Mouse (Mus musculus) thymus, postnatal 10 days (tissue): ENCODE results near the gene Afmid.
"Not testable (repeated sequence)": the region's sequence is repeated elsewhere in the genome, so short reads cannot be mapped to it uniquely, and the experiment has no call there.

ENCODE experiments used
- DNase-seq, 2 experiments: peaks; one replicate each; pipeline ENCODE4 v3.0.0; 2021; ENCODE audit warnings: low spot score in 2 of 2

Gene Afmid

GRCm38 (mm10) chr11:117794035-117794551, 31.6 kb upstream of the Afmid start:
- DNase-seq: no peak

DNA sequence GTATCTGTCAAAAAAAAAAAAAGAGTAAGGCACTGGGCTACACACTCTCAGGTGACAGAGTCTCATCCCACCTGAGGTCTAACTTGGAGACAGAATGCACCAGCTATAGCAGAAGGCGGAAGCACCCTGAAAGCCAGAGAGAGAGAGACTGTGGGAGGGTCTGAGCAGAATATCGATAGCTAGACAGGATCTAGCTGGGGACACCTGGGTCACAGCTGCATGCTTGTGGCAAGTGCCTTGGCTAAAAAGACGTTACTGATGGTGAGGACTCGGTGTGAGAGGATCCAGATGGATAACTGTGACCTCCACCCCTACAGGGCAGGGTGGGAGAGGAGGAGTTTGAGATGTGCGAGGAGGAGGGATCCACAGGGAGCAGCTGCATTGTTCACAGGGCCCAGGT, 28.8 kb upstream of the Afmid start:
- no peak for DNase-seq

DNA sequence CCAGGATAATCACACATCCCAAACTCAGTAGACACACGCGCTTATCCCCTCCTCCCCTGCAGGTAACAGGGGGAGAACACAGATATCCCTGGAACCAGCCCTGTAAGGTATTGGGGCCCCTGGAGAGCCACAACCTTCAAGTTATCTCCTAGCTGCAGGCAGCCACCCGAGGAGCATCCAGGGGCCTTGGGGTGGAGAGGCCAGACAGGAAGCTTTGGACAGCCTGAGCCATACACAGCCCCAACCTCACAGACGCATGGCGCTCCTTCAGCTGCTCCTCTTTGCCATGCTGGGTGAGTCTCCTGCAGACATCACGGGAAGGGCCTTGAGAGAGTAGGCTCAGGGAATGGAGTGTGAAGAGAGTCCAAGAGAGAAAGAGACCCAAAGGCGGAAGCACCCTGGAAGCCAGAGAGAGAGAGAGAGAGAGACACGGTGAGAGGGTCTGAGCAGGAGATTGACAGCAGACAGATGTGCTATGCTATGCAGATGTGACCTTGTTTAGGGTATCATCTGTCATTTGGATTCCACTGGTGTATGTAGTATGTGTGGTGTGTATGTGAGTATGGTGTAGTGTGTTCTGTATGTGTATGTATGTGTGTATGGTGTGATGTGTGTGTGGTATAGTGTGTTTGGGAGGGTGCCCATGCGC, 28.1 kb upstream of the Afmid start, which contains the start of gene 6030468B19Rik:
6030468B19Rik (plus strand) TSS at position 150 of the 649 bp plus-strand sequence.
- no peak for DNase-seq

DNA sequence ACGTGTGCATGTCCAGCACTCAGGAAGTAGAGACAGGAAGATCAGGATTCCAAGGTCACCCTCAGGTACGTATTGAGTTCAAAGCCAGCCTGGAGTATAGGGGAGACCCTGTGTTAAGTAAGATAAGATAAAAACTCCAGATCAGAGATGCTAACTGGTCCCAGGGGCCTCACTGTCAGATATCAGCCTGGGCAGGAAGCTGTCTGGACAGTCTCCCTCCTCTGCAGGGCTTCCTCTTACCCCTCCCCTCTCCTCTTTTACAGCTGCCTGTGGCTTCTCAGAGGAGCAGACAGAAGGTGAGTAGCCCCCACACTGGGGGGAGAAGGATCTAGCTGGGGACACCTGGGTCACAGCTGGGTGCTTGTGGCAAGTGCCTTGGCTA, 27.6 kb upstream of the Afmid start:
- no peak for DNase-seq

DNA sequence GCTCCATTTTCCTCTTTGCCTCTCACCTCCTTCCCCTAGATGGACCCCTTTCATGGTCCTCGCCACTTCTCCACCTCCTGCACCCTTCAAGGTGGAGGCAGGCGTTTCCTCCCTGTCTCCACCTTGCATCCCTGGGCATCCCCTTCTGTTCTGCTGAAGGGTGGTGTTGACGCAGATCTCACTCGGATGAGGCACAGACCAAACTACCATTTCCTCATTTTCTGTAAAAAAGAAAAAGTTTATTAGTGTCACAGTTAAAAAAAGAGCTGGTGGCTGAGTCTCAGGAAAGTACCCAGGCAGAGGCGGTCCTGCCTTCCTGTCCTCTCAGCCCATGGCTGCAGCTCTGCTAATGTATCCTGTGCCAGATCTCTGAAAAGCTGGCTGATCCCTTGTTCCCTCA, 26.6 kb upstream of the Afmid start:
- DNase-seq: no peak

GRCm38 (mm10) chr11:117800038-117800437, 25.7 kb upstream of the Afmid start:
- no peak for DNase-seq

- no peak for DNase-seq
These were observed 24.1 kb upstream of the Afmid start for GRCm38 (mm10) chr11:117801650-117802049.

DNA sequence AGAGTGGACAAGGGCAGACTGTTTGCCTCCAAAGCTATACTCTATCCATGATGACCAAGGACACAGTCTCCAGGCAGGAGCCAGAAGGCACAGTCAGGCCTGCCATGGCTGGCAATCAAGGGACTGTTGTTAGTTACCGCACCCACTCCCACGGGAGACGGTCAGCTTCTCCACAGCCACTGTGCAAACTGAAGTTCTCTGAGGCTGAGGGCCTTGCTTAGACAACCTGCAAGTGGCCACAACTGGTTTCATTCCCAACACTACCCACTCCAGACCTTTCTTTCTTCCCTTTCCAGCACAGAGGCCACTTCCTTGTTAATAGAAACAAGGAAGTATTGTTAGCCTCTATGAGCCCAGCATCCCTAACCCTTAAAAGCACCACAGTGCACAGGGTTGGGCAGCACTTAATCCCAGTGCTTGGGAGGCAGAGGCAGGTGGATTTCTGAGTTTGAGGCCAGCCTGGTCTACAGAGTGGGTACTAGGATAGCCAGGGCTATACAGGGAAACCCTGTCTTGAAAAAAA, 22.5 kb upstream of the Afmid start:
- no peak for DNase-seq

DNA sequence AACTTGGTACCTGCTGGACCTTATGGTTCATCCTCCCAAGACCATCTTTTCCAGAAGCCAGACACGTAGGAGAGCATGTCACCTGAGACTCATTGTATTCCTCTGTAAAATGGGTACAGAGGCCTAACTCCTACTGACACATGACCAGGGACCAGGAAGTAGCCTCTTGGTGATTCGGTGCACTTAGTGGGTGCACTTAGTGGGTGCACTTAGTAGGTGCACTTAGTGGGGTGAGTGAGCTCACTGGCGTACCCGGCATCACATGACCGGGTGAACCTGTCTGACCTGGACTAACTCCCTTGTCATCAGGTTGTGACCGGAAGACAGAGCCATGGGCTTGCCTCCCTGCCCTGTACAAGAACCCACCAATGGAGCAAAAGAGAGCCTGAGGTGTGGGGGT, 18.9 kb upstream of the Afmid start:
- DNase-seq: no peak

- DNase-seq: peak in 1 of 2 experiments; percentile 61
These were observed 16.1 kb upstream of the Afmid start, which contains the start of the genes Gm20708 and Syngr2 for GRCm38 (mm10) chr11:117809407-117810311. TSS of gene Gm20708 (plus strand) at chr11:117809668. TSS of gene Syngr2 (plus strand) at chr11:117809668.

DNA sequence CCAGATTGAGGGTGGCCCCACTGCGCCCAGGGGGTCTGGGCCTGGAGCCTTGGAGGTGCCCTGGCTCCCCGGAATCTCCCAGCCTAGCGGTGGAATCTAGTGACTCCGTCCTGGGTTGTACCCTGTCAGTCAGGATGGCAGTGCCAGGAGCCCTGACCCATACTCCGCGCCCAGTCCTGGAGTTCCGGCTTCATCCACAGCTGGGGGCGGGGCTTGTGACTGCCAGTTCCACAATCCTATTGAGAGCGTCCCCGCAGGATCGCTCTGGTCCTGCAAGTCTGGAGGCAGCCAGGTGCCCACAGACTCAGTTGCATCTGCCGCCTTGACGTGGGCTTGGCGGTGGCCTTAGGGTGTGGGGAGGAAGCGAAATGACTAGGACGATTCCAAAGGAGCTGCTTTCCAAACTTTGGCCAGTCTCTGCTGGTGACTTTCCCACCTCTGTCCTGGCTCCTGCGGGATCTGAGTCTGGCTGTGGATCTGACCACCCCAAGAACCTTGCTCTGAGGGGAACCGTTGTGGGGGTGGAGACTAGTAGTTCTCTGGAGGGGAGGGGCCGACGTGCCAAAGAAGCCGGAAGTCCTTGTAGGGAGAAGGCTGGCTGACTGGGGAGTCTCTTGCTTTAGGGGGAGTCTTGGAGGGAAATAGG, 15.2 kb upstream of the Afmid start:
- DNase-seq: peak; percentile 76 to 77

DNA sequence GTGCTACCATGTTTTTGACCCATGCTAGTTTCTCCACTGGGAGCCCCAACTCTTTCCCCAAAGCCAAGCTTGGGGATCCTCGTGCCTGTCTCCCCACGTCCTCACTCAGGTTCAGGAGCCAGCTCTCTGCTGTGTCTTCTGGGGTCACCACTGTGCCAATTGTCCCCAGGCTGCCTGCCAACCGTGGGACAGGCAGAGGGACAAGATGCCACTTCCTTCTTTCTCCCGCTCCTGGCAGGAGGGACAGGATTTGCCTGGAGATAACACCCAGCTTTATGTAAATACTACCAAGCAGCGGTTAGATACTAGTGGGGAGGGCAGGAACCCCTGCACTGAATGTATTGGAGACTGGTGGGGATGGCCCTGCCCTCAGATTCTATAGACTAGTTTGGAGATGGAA, 11.9 kb upstream of the Afmid start:
- no peak for DNase-seq

- no peak for DNase-seq
These were observed 10.9 kb upstream of the Afmid start for GRCm38 (mm10) chr11:117814704-117815366.

GRCm38 (mm10) chr11:117815850-117816249, 9.9 kb upstream of the Afmid start:
- not testable (repeated sequence) for DNase-seq

DNA sequence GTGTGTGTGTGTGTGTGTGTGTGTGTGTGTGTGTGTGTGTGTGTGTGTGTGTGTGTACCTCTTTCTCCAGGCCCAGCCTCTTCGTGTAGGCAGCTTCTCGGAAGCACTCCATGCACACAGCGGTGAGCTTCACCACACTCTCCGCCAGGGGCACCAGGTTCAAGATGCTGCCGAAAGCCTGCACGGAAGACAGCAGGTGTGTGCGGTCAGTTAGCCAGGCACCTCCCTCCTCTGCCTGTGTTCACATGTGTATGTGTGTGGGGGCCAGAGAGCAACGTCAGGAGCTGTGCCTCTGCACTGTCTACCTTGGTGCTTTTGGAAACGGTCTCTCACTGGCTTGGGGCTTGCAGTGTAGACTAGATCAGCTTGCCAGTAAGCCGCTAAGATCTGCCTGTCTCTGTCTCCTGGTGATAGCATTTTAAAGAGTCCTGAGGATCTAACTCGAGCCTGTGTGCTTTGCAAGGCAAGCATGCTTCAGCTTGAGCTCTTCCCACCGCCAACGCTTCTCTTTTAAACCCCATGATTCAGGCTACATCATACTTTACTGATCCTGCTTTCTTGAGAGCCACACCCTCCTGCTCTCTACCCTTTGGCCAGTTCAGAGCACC, 9.2 kb upstream of the Afmid start:
- DNase-seq: no peak

GRCm38 (mm10) chr11:117819095-117819494, 6.6 kb upstream of the Afmid start:
- no peak for DNase-seq

DNA sequence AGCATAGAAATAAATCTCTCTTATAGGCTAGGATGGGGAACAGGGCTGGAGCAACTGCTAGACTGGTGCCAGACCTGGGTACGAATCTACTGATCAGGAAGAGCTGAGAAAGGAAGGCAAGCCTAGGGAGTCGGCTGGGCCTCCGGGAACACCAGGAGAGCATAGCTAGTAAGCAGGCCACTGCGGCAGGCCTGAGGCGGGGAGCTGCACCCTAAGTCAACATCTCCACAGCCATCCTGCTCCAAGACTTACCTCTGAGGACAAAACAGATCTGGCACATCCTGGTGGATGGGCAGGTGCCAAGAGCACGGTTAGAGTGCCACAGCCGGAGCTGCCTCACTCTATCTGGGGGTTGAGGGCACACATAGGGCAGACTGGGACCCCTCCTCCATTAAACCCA, 5.6 kb upstream of the Afmid start:
- no peak for DNase-seq

DNA sequence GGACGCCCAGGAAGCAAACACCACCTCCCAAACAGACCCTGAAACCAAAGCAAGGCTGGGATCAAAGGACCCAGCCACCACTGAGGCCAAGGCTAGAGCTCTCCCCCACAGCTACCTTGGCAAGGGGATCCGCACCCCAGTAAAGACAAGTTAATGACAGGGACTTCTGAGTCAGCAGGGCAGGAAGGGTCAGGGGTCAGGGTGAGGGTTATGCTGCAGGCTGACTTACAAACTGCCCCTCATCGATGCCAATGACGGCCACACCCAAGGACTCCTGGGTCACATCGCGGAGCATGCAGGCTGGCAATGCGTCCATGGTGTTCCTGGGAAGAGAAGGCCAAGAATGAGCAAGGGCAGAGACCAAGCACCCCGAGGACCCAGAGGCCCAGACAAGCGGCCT, 3.9 kb upstream of the Afmid start:
- no peak for DNase-seq

DNA sequence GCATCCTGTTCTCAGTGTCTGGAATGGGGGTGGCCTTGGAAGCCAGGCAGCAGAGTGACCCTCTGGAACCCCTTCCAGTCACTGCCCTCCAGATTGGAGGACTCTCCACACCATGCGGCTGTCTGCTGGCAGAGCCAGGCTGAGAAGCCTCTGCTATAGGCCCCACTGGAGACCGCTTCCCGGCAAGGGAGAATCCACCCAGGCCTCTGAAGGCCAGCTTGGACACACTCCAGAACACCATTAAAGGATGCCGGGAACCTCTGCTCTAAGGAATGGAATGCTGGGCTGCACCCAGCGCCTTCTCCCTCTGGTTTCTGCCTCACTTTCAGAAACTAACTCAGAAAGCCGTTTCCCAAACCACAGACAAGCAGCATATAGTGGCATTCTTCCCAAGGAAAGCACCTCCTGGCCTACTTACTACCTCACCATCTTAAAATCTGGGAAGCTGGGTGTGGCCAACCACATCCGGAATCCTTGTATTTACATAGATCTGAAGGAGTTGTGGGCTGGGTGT, 2.9 kb upstream of the Afmid start:
- no peak for DNase-seq

DNA sequence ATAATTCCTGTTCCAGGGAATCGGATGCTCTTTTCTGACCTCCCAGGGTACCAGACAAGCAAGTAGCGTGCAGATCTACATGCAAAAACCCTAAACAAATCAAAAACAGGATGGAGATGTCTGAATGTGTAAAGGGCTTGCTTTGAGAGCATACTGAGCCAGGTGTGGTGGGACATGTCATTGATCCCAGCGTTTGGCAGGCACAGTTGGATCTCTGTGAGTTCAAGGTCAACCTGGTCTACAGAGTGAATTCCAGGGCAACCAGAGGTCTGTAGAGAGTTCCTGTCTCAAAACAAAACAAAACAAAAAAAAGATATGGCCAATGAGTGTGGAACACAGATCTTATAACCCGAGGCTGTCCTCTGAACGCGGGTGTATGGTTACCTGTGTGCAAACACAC, 2.3 kb upstream of the Afmid start:
- no peak for DNase-seq
